Mouse (Mus musculus): Measurements from ENCODE around the gene Il4i1. TPM values are rescaled to one million over a fixed set of nuclear protein-coding genes. Genes with fewer than 3 reads are reported as not detected.

Gene Il4i1
- polyA plus RNA-seq, 1 experiment from 2014 or later: 3.0 TPM

DNA sequence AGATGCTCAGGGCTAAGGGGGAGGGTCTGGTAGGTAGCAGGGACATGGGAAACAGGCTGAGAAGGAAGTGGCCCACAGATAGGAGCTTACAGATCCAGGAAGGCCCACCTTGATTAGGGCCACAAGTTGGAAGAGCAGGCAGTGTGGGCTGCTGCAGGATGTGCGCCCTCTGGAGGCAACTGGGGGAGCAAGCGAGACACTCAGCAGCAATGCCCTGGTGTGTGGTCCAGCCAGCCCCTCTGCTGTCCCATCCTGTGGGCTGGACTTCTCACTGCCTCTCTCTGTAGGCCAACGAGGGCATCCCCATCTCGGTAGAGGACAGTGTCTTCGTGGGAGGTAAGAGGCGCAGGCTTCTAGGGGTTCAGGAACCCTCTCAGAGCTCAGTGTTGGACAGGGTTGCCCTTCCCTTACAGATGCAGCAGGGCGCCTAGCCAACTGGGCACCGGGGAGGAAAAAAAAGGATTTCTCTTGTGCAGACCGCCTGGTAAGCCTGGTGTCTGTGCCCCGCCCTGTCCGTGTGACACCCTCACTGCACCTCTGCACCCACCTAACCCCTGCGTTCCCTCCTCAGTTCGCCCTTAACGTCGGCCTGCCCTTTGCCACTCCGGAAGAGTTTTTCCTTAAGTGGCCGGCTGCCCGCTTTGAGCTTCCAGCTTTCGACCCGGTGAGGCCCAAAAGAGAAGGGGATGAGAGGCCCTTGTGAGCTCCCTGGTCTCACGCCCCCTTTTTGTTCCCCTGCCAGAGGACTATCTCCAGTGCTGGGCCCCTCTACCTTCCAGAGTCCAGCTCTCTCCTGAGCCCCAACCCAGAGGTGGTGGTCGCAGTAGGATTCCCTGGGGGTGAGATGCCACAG, 44.6 kb downstream of the Il4i1 start:
- no peak overlapping the region for H3K4me3 ChIP-seq (ENCODE audit: low read depth, low read length)
- peaks cover 46% of the 10 kb centered on the region for H3K36me3 ChIP-seq (ENCODE audit: control insufficient read depth, insufficient read depth, low read length)
- no peak overlapping the region for H3K9ac ChIP-seq (replicated peaks; ENCODE audit: low read depth, low read length)
- no peaks in the 10 kb centered on the region for H3K27me3 ChIP-seq (ENCODE audit: control insufficient read depth, insufficient read depth, low read length)
- H3K4me1 ChIP-seq (ENCODE audit: control insufficient read depth, insufficient read depth, low read length): peaks cover 25% of the 10 kb centered on the region
- H3K4me2 ChIP-seq (replicated peaks; ENCODE audit: low read depth, low read length): no peak overlapping the region
- H3K9me3 ChIP-seq (ENCODE audit: control insufficient read depth, low read depth, low read length): no peaks in the 10 kb centered on the region
- peak overlapping the region; percentile 21; the same call in 1 of the 2 replicates for H3K27ac ChIP-seq (ENCODE audit: low read length)
- 50% methylated on average over 22 of the region's 22 CpGs for WGBS
- peak; percentile 51 for ATAC-seq (ENCODE audit: insufficient number of reproducible peaks, insufficient read depth, low FRiP score, low read depth)

DNA sequence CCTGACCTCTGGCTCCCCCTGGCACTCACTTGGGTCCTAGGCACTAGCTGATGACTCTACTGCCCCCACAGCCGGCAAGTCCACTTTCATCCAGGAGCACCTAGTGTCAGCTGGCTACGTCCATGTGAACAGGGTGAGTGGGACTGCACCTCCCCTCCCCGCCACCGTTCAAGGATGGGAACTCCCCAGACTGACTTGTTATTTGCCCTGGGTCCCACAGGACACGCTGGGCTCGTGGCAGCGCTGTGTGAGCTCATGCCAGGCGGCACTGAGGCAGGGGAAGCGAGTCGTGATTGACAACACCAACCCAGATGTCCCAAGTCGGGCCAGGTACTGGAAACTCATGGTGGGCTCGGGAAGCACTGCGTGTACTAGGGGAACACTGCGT, 45.2 kb downstream of the Il4i1 start:
- H3K4me3 ChIP-seq (ENCODE audit: low read depth, low read length): no peak overlapping the region
- H3K27me3 ChIP-seq (ENCODE audit: control insufficient read depth, insufficient read depth, low read length): no peaks in the 10 kb centered on the region
- H3K27ac ChIP-seq (ENCODE audit: low read length): no peak overlapping the region
- H3K4me1 ChIP-seq (ENCODE audit: control insufficient read depth, insufficient read depth, low read length): peaks cover 29% of the 10 kb centered on the region
- peaks cover 52% of the 10 kb centered on the region for H3K36me3 ChIP-seq (ENCODE audit: control insufficient read depth, insufficient read depth, low read length)
- no peak overlapping the region for H3K4me2 ChIP-seq (replicated peaks; ENCODE audit: low read depth, low read length)
- no peaks in the 10 kb centered on the region for H3K9me3 ChIP-seq (ENCODE audit: control insufficient read depth, low read depth, low read length)
- H3K9ac ChIP-seq (replicated peaks; ENCODE audit: low read depth, low read length): no peak overlapping the region
- WGBS: 82% methylated on average over 14 of the region's 14 CpGs
- ATAC-seq (ENCODE audit: insufficient number of reproducible peaks, insufficient read depth, low FRiP score, low read depth): no peak

DNA sequence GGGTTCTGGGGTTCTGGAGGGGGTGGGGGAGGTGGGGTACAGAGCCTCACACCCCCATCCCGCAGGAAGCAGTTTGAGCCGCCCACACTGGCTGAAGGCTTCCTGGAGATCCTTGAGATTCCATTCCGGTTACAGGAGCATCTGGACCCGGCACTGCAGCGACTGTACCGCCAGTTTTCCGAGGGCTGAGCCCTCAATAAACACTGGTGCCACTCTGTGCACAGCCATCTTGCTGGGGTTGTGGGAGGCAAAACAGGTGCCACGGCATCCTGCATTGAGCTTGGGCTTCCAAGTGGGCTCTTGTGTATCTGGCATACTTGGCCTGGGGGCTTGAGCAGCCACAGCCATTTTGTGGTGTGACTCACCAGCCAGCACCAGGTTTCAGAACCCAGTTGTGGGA, 46.2 kb downstream of the Il4i1 start:
- peaks cover 37% of the 10 kb centered on the region for H3K4me1 ChIP-seq (ENCODE audit: control insufficient read depth, insufficient read depth, low read length)
- H3K36me3 ChIP-seq (ENCODE audit: control insufficient read depth, insufficient read depth, low read length): peaks cover 54% of the 10 kb centered on the region
- H3K27ac ChIP-seq (ENCODE audit: low read length): no peak overlapping the region

DNA sequence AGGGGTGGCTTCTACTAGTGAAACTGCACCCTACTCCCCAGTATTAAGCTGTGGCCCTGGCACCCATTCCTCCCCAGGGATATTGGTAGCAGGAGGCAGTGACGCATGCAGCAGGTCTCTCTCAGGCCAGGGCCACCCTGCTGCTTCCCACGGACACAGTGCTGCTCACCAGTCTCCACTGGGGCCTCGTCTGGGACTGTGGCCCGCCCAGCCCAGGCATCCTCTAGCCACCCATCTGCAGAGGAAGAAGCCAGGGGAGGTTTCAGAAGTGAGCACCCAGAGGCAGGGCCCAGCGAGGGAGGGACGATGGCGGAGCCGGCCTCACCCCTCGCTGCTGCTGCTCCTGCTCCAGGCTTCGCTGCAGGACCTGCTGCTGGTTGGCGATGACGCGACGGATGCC, 47.0 kb downstream of the Il4i1 start:
- H3K9ac ChIP-seq (replicated peaks; ENCODE audit: low read depth, low read length): no peak overlapping the region
- peaks cover 38% of the 10 kb centered on the region for H3K4me1 ChIP-seq (ENCODE audit: control insufficient read depth, insufficient read depth, low read length)
- no peaks in the 10 kb centered on the region for H3K27me3 ChIP-seq (ENCODE audit: control insufficient read depth, insufficient read depth, low read length)
- H3K9me3 ChIP-seq (ENCODE audit: control insufficient read depth, low read depth, low read length): no peaks in the 10 kb centered on the region
- peaks cover 54% of the 10 kb centered on the region for H3K36me3 ChIP-seq (ENCODE audit: control insufficient read depth, insufficient read depth, low read length)
- no peak overlapping the region for H3K4me3 ChIP-seq (ENCODE audit: low read depth, low read length)
- H3K4me2 ChIP-seq (replicated peaks; ENCODE audit: low read depth, low read length): no peak overlapping the region
- H3K27ac ChIP-seq (ENCODE audit: low read length): no peak overlapping the region
- ATAC-seq (ENCODE audit: insufficient number of reproducible peaks, insufficient read depth, low FRiP score, low read depth): no peak
- 85% methylated on average over 13 of the region's 14 CpGs for WGBS

More for the DNA sequence above, 46.2 kb downstream of the Il4i1 start:
- Histone ChIP-seq H3K4me2 (replicated peaks; ENCODE audit: low read depth, low read length) (no peak overlapping the region), H3K9me3 (ENCODE audit: control insufficient read depth, low read depth, low read length) (no peaks in the 10 kb centered on the region), H3K27me3 (ENCODE audit: control insufficient read depth, insufficient read depth, low read length) (no peaks in the 10 kb centered on the region), H3K4me3 (ENCODE audit: low read depth, low read length) (no peak overlapping the region), H3K9ac (replicated peaks; ENCODE audit: low read depth, low read length) (no peak overlapping the region)
- no peak for ATAC-seq (ENCODE audit: insufficient number of reproducible peaks, insufficient read depth, low FRiP score, low read depth)
- whole genome bisulfite sequencing: 88% methylated on average over 8 of the region's 8 CpGs

DNA sequence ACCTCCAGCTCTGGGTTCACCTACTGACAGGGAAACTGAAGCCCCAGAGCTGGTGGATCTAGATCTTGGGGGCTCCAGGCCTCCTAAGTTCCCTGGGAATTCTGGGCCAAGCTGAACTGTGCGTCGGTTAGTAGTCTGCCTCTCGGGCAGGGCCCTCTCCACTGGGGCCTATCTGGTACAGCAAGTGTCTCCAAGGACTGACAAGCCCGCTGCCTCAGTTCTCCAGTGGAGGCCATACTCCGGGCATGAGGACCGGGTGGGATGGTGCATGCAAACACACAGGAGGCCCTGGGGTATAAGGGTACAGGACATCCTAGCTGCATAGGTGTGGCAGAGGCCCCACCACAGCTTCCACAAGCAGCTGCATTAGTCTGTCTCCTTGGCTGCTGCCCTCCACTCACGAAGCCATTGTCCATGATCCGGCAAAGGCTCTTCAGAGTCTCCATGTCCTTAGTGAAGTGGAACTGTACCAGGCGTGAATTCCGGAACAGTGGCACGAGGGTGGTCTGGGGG, 47.9 kb downstream of the Il4i1 start:
- WGBS: 81% methylated on average over 11 of the region's 11 CpGs
- Histone ChIP-seq H3K4me1 (ENCODE audit: control insufficient read depth, insufficient read depth, low read length) (peaks cover 39% of the 10 kb centered on the region), H3K4me2 (replicated peaks; ENCODE audit: low read depth, low read length) (no peak overlapping the region), H3K9ac (replicated peaks; ENCODE audit: low read depth, low read length) (no peak overlapping the region), H3K27ac (ENCODE audit: low read length) (no peak overlapping the region), H3K9me3 (ENCODE audit: control insufficient read depth, low read depth, low read length) (no peaks in the 10 kb centered on the region), H3K4me3 (ENCODE audit: low read depth, low read length) (no peak overlapping the region), H3K27me3 (ENCODE audit: control insufficient read depth, insufficient read depth, low read length) (no peaks in the 10 kb centered on the region), H3K36me3 (ENCODE audit: control insufficient read depth, insufficient read depth, low read length) (peaks cover 54% of the 10 kb centered on the region)
- ATAC-seq (ENCODE audit: insufficient number of reproducible peaks, insufficient read depth, low FRiP score, low read depth): no peak

DNA sequence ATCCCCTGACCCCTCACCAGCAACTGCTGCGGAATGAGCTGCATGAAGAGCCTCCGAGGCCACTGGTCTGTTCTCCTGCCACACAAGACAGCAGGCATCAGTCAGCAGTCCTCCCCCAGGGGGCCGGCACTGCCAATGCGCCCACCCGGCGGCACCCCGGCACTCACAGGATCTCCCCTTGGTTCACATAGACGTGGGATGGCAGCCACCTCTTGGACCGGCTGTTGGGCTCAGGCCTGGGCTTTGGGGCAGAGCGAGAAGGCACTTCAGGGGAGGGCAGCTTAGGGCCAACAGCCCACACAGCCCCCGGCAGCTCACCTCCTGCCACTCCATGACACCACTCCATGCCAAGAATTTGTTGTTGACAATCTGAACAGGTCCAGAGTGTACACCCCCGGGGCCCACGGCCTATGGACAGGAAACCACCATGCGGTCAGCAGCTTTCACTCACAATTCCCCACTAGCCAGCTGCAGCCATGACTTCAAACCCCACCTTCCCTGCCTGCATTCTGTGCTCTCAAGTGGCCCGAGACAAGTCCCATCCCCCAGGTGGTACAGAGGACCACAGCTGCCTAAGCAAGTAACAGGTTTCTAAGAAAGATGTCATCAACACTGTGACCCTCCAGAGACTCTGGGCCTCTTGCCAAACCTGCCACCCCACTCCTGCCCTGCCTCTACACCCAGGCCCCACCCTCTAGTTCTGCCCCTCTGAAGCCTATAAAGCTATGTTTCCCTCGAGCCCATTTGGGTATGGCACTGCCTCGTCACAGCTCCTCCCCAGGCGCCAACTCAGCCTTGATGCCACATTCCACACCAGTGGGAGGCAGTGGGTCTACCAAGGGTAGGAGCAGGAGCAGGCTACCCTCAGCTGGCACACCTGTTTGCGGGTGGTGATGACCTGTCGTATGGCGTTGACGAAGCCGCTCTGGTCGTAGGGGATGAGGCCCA, 48.7 kb downstream of the Il4i1 start:
- ATAC-seq (ENCODE audit: insufficient number of reproducible peaks, insufficient read depth, low FRiP score, low read depth): no peak
- Histone ChIP-seq H3K9me3 (ENCODE audit: control insufficient read depth, low read depth, low read length) (no peaks in the 10 kb centered on the region), H3K36me3 (ENCODE audit: control insufficient read depth, insufficient read depth, low read length) (peaks cover 50% of the 10 kb centered on the region), H3K9ac (replicated peaks; ENCODE audit: low read depth, low read length) (no peak overlapping the region), H3K27ac (ENCODE audit: low read length) (no peak overlapping the region), H3K4me2 (replicated peaks; ENCODE audit: low read depth, low read length) (no peak overlapping the region), H3K27me3 (ENCODE audit: control insufficient read depth, insufficient read depth, low read length) (no peaks in the 10 kb centered on the region), H3K4me3 (ENCODE audit: low read depth, low read length) (no peak overlapping the region), H3K4me1 (ENCODE audit: control insufficient read depth, insufficient read depth, low read length) (peaks cover 39% of the 10 kb centered on the region)
- WGBS: 81% methylated on average over 24 of the region's 24 CpGs

DNA sequence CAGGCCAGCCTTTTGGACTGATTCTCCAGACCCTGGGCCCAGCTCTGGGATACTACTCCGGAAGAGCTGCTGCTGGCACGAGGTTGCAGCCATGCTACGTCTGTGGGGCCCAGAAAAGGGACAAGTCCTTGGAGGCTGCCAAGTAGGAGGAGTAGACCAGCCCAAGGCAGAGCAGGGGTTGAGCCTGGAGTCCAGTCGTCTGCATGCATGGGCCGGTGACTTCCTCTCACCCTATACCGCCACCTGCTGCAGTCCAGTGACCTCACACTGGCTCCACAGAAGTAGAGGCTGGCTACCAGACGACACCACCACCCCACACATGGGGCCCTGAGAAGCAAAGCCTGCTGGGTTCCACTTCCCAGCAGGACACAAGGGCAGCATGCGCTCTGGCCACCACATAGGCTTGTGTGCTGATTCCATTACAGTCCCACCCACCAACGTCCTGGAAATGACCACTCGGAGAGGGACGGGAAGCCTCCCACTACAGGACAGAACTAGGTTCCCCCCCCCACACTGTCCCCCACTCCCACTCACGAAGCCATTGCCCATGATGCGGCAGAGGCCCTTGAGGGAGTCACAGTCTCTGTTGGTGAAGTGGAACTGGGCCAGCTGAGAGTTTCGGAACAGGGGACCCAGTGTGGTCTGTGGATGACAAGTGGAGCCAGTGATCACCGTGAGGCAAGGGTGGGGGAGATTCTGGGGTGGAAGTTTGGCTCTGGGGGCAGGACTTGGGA, 50.3 kb downstream of the Il4i1 start:
- peaks cover 47% of the 10 kb centered on the region for H3K36me3 ChIP-seq (ENCODE audit: control insufficient read depth, insufficient read depth, low read length)
- no peak for ATAC-seq (ENCODE audit: insufficient number of reproducible peaks, insufficient read depth, low FRiP score, low read depth)
- no peaks in the 10 kb centered on the region for H3K9me3 ChIP-seq (ENCODE audit: control insufficient read depth, low read depth, low read length)
- peak overlapping the region; percentile 15; the same call in 1 of the 2 replicates for H3K4me3 ChIP-seq (ENCODE audit: low read depth, low read length)
- no peak overlapping the region for H3K9ac ChIP-seq (replicated peaks; ENCODE audit: low read depth, low read length)
- H3K4me2 ChIP-seq (replicated peaks; ENCODE audit: low read depth, low read length): peak overlapping the region; percentile 82
- H3K27me3 ChIP-seq (ENCODE audit: control insufficient read depth, insufficient read depth, low read length): no peaks in the 10 kb centered on the region
- peak overlapping the region; percentile 39 for H3K27ac ChIP-seq (ENCODE audit: low read length)
- peaks cover 35% of the 10 kb centered on the region for H3K4me1 ChIP-seq (ENCODE audit: control insufficient read depth, insufficient read depth, low read length)
- 43% methylated on average over 15 of the region's 15 CpGs for WGBS
